Mouse (Mus musculus): ENCODE data around the gene Mdm2. TPM values are rescaled to one million over a fixed set of nuclear protein-coding genes. Genes with fewer than 3 reads are reported as not detected.
"Not testable (repeated sequence)": the region's sequence is repeated elsewhere in the genome, so short reads cannot be mapped to it uniquely, and the experiment has no call there.

Gene Mdm2
- polyA plus RNA-seq, 1 experiment: 22.9 TPM

DNA sequence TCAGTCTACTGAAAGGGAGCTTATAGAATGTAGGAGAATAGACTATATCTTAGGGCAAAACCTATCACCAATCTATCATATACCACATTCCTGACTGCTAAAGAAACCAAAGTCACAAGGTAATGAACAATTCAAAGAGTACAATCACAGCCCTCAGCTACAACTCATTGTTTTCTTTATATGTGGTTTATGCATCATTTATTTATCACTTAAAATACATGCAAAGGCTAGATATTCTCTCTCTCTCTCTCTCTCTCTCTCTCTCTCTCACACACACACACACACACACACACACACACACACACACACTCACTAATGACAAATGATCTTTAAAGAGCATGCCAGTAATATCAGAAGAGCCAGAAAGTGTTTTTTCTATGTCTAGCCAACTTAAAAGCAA lies 4.8 kb downstream of the Mdm2 start:
- no peak for TF ChIP-seq CTCF (conservative IDR thresholded peaks at IDR 0.05; ENCODE audit: insufficient read depth, insufficient read length, low read depth, low read length)
- no peak for TF ChIP-seq POLR2A (IDR thresholded peaks at IDR 0.05; ENCODE audit: low read depth, low read length)
- DNase-seq: no peak
- no peaks in the 10 kb centered on the region for H3K27me3 ChIP-seq (replicated peaks; ENCODE audit: control insufficient read depth, insufficient read depth, low read length)
- peaks cover 13% of the 10 kb centered on the region for H3K36me3 ChIP-seq (ENCODE audit: control insufficient read depth, insufficient read depth, low read length)
- H3K4me1 ChIP-seq (ENCODE audit: control insufficient read depth, insufficient read depth, low read length): peaks cover 4% of the 10 kb centered on the region; the same call in 1 of the 2 replicates
- no peak overlapping the region for H3K4me3 ChIP-seq (ENCODE audit: insufficient read depth, low read depth, low read length)
- no peak overlapping the region for H3K27ac ChIP-seq (ENCODE audit: insufficient read depth, low read depth, low read length)

DNA sequence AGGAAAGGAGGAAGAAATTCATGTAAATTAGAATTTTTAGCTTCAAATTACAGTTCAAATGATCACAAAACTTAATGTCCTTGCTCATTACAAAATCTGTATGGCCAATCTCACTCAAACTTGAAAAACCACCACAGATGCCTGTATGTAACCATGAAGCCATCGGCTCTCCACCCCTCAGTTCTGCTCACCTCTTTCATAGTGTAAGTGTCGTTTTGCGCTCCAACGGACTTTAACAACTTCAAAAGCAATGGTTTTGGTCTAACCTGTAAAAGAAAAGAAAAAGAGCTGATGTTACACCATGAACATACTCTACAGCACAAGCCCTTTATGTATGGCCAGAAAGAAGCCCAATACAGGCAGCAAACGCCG lies 5.6 kb downstream of the Mdm2 start:
- TF ChIP-seq POLR2A (IDR thresholded peaks at IDR 0.05; ENCODE audit: low read depth, low read length) (no peak), CTCF (conservative IDR thresholded peaks at IDR 0.05; ENCODE audit: insufficient read depth, insufficient read length, low read depth, low read length) (no peak)
- Histone ChIP-seq H3K36me3 (ENCODE audit: control insufficient read depth, insufficient read depth, low read length) (peaks cover 16% of the 10 kb centered on the region), H3K27ac (ENCODE audit: insufficient read depth, low read depth, low read length) (no peak overlapping the region), H3K4me1 (ENCODE audit: control insufficient read depth, insufficient read depth, low read length) (peaks cover 4% of the 10 kb centered on the region; the same call in 1 of the 2 replicates), H3K4me3 (ENCODE audit: insufficient read depth, low read depth, low read length) (no peak overlapping the region), H3K27me3 (replicated peaks; ENCODE audit: control insufficient read depth, insufficient read depth, low read length) (no peaks in the 10 kb centered on the region)
- no peak for DNase-seq
- 86% methylated on average over 6 of the region's 6 CpGs for WGBS

DNA sequence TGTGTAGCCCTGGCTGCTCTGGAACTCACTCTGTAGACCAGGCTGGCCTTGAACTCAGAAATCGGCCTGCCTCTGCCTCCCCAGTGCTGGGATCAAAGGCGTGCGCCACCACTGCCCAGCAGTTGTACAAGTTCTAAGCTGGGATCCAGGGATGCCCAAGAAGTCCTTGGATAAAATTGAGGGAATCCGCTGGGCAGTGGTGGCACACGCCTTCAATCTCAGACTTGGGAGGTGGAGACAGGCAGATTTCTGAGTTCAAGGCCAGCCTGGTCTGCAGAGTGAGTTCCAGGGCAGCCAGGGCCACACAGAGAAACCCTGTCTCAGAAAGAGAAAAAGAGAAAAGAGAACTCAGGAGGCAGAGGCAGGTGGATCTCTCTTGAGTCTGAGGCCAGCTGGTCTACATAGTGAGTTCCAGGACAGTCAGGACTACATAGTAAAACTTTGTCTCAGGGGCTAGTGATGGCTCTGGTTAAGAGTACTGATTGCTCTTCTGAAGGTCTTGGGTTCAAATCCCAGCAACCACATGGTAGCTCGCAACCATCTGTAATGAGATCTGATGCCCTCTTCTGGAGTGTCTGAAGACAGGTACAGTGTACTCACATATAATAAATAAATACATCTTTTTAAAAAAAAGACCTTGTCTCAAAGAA lies 6.1 kb downstream of the Mdm2 start:
- H3K4me1 ChIP-seq (ENCODE audit: control insufficient read depth, insufficient read depth, low read length); DNase-seq; H3K27me3 ChIP-seq (replicated peaks; ENCODE audit: control insufficient read depth, insufficient read depth, low read length); H3K4me3 ChIP-seq (ENCODE audit: insufficient read depth, low read depth, low read length); H3K27ac ChIP-seq (ENCODE audit: insufficient read depth, low read depth, low read length): not testable (repeated sequence)
- H3K36me3 ChIP-seq (ENCODE audit: control insufficient read depth, insufficient read depth, low read length): peaks cover 21% of the 10 kb centered on the region
- WGBS: 96% methylated on average over 6 of the region's 6 CpGs

DNA sequence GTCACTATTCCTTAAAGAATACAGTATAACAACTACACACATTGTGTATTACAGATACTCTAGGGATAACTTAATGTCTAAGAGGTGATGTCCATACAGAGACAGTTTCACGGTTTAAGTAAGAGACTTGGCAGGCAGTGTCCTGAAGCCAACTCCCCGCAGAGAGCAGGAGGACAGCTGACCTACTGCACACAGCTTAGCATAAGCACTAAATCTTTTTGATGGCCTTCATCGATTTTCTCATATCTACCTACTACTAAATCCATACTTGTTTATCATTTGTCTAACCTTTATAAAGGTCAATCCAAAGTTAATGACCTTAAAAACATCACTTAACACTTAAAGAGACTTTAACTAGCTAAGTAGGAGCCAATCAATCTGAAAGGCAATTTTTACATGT lies 7.1 kb downstream of the Mdm2 start:
- no peaks in the 10 kb centered on the region for H3K27me3 ChIP-seq (replicated peaks; ENCODE audit: control insufficient read depth, insufficient read depth, low read length)
- H3K4me3 ChIP-seq (ENCODE audit: insufficient read depth, low read depth, low read length): no peak overlapping the region
- H3K27ac ChIP-seq (ENCODE audit: insufficient read depth, low read depth, low read length): no peak overlapping the region
- 52% methylated on average over 3 of the region's 3 CpGs for WGBS
- no peak for DNase-seq
- TF ChIP-seq CTCF (conservative IDR thresholded peaks at IDR 0.05; ENCODE audit: insufficient read depth, insufficient read length, low read depth, low read length) (no peak), POLR2A (IDR thresholded peaks at IDR 0.05; ENCODE audit: low read depth, low read length) (no peak)
- no peaks in the 10 kb centered on the region for H3K4me1 ChIP-seq (ENCODE audit: control insufficient read depth, insufficient read depth, low read length)
- peaks cover 26% of the 10 kb centered on the region for H3K36me3 ChIP-seq (ENCODE audit: control insufficient read depth, insufficient read depth, low read length)

DNA sequence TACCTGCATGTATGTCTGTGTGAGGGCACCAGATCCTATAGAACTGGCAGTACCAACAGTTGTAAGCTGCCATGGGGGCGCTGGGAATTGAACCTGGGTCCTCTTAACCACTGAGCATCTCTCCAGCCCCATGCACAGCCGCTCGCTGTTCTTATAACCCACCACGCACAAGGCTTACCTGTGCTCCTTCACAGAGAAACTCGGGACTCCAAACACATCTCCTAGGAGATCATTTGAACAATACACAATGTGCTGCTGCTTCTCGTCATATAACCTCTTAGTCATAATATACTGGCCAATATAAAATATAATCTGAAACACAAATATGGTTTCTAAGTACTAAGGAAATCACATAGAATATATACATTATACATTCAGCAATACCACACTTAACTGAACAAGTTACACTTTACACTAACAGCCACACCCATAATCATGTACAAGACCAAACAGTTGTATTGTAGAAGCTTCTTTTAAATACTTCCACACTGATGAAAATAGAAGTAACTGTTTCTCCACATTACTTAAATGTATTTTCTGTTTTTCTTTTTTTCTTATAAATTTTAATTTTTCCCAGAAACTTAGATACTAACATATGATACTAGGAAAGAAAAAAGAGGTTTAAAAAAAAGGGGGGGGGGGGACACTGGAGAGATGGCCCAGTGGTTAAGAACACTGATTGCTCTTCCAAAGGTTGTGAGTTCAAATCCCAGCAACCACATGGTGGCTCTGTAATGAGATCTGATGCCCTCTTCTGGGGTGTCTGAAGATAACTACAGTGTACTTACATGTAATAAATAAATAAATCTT lies 8.3 kb downstream of the Mdm2 start:
- Histone ChIP-seq H3K27ac (ENCODE audit: insufficient read depth, low read depth, low read length) (no peak overlapping the region), H3K27me3 (replicated peaks; ENCODE audit: control insufficient read depth, insufficient read depth, low read length) (no peaks in the 10 kb centered on the region), H3K36me3 (ENCODE audit: control insufficient read depth, insufficient read depth, low read length) (peaks cover 27% of the 10 kb centered on the region), H3K4me1 (ENCODE audit: control insufficient read depth, insufficient read depth, low read length) (no peaks in the 10 kb centered on the region), H3K4me3 (ENCODE audit: insufficient read depth, low read depth, low read length) (no peak overlapping the region)
- 95% methylated on average over 6 of the region's 6 CpGs for WGBS
- TF ChIP-seq POLR2A (IDR thresholded peaks at IDR 0.05; ENCODE audit: low read depth, low read length): no peak
- no peak for TF ChIP-seq CTCF (conservative IDR thresholded peaks at IDR 0.05; ENCODE audit: insufficient read depth, insufficient read length, low read depth, low read length)
- no peak for DNase-seq

DNA sequence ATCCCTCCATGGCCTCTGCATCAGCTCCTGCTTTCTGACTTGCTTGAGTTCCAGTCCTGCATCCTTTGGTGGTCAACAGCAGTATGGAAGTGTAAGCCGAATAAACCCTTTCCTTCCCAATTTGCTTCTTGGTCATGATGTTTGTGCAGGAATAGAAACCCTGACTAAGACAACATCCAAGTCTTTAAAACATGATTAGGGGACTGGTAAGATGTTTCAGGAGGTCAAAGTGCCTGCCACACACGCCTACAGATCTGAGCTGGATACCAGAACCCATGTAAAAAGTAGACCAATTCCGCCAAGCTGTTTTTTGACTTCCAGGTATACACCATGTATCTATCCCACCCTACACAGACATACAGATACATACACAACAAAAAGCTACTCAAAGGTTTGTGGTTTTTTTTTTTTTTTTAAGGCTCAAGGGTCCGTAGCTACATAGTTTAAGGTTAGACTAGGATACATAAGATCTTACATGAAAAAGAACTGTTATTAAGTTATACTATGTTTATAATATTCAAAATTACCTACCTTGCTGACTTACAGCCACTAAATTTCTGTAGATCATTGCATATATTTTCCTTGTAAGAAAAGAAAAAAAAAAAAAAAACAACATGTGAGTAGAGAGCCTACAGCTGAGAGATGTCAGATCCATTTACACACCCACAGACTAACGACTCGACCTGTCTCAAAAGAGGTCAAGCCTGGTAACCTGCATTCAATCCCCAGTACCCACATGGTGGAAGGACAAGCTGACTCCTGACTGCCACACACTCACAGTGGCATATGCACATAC lies 9.3 kb downstream of the Mdm2 start:
- Histone ChIP-seq H3K27ac (ENCODE audit: insufficient read depth, low read depth, low read length) (no peak overlapping the region), H3K4me1 (ENCODE audit: control insufficient read depth, insufficient read depth, low read length) (no peaks in the 10 kb centered on the region), H3K4me3 (ENCODE audit: insufficient read depth, low read depth, low read length) (no peak overlapping the region), H3K36me3 (ENCODE audit: control insufficient read depth, insufficient read depth, low read length) (peaks cover 29% of the 10 kb centered on the region), H3K27me3 (replicated peaks; ENCODE audit: control insufficient read depth, insufficient read depth, low read length) (no peaks in the 10 kb centered on the region)
- no peak for DNase-seq
- TF ChIP-seq CTCF (conservative IDR thresholded peaks at IDR 0.05; ENCODE audit: insufficient read depth, insufficient read length, low read depth, low read length): no peak
- TF ChIP-seq POLR2A (IDR thresholded peaks at IDR 0.05; ENCODE audit: low read depth, low read length): no peak
- 72% methylated on average over 6 of the region's 6 CpGs for WGBS

DNA sequence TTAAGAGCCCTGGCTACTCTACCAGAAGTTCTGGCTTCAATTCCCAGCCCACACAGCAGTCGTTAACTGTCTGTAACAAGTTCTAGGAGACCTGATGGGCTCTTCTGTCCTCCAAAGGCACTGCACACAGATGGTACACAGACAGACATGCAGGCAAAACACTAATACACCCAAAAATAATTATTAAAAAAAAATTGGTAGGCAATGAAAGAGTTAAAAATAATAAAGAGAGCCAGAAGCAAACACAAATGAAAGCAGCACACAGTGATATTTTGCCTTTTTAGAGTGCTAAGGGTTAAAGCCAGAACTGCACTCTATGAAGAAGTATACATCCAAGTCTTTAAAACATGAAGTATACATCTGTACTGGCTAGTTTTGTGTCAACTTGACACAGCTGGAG lies 10.1 kb downstream of the Mdm2 start:
- TF ChIP-seq POLR2A (IDR thresholded peaks at IDR 0.05; ENCODE audit: low read depth, low read length): no peak
- Histone ChIP-seq H3K27ac (ENCODE audit: insufficient read depth, low read depth, low read length) (no peak overlapping the region), H3K4me3 (ENCODE audit: insufficient read depth, low read depth, low read length) (no peak overlapping the region), H3K27me3 (replicated peaks; ENCODE audit: control insufficient read depth, insufficient read depth, low read length) (no peaks in the 10 kb centered on the region), H3K4me1 (ENCODE audit: control insufficient read depth, insufficient read depth, low read length) (no peaks in the 10 kb centered on the region), H3K36me3 (ENCODE audit: control insufficient read depth, insufficient read depth, low read length) (peaks cover 35% of the 10 kb centered on the region)
- 80% methylated on average over 1 of the region's 1 CpGs for WGBS
- no peak for DNase-seq
